Mouse (Mus musculus): Measurements from ENCODE around the gene Pfkfb3.

DNA sequence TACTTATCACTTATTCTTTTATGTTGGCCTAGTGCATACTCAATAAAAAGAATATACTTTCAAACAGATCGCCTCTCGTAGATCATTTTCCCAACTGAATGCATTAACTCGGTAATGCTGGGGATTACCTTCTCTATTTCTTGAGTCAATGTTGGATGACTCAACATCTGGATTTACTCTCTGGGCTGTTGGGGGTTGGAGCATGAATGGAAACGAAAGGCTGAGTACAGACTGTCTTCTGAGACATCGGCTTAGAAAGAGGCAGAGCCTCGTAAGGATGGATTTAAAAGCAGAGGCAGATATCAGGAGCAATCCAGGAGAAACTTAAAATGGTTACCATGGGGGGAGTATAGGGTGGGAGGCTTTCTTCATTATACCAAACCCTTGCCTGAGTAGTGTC is 24.3 kb upstream of the Pfkfb3 start:
- no peak for TF ChIP-seq CTCF (IDR thresholded peaks at IDR 0.05; ENCODE audit: control insufficient read depth, insufficient read depth, low read length)
- no peak for TF ChIP-seq POLR2A (IDR thresholded peaks at IDR 0.05; ENCODE audit: borderline replicate concordance, control insufficient read depth, low read depth, low read length)

Measured in bone marrow, adult 2 months (tissue).